Mouse (Mus musculus) embryonic facial prominence, embryonic 10.5 days (tissue): ENCODE measurements around the gene Daam2. TPM values are rescaled to one million over a fixed set of nuclear protein-coding genes. Genes with fewer than 3 reads are reported as not detected.

ENCODE experiments used
- DNase-seq: peaks from one replicate; pipeline ENCODE4 v3.0.0-alpha.2; 2017; ENCODE audit warnings: low spot score
- H3K27ac ChIP-seq: fragments of 300-500 bp; sonication (generic); replicated peaks from 2 replicates; pipeline ENCODE4 v1.5.1; 2016; ENCODE audit warnings: mild to moderate bottlenecking
- H3K27me3 ChIP-seq: fragments of 300-500 bp; sonication (generic); replicated peaks from 2 replicates; pipeline ENCODE4 v1.6.1; 2016; ENCODE audit warnings: low read depth, mild to moderate bottlenecking; ENCODE audit not compliant: poor library complexity, severe bottlenecking
- H3K36me3 ChIP-seq: fragments of 300-500 bp; sonication (generic); replicated peaks from 2 replicates; pipeline ENCODE4 v1.6.1; 2016; ENCODE audit warnings: mild to moderate bottlenecking, moderate library complexity
- H3K4me1 ChIP-seq: fragments of 300-500 bp; sonication (generic); 2 replicates; pipeline ENCODE4 v1.6.1; 2016
- H3K4me3 ChIP-seq: fragments of 300-500 bp; sonication (generic); 2 replicates; pipeline ENCODE4 v1.5.1; 2016; ENCODE audit warnings: mild to moderate bottlenecking, moderate library complexity
- H3K9me3 ChIP-seq: fragments of 300-500 bp; sonication (generic); 2 replicates; pipeline ENCODE4 v1.6.1; 2016; ENCODE audit warnings: mild to moderate bottlenecking
- WGBS: fragments of 180-500 bp; shearing (Covaris S2); methylation state at CpG from one replicate; pipeline ENCODE4 v1.1.7; 2016; 5-methylcytosine and 5-hydroxymethylcytosine counted together
- polyA plus RNA-seq: library from polyadenylated mRNA; unstranded; fragments of >200 nt; fragmentation: Nextera tagmentation; extraction: Ambion mirVana; gene quantifications from 2 replicates; pipeline ENCODE4 v1.2.1, GENCODE M21; 2016

The Daam2 gene
- polyA plus RNA-seq, 1 experiment from 2014 or later, result 6.1 TPM

- no peak overlapping the region for H3K4me3 ChIP-seq
- 0 out of 2 replicates have a peak, but pooled peaks cover 9% of the 10 kb centered on the region for H3K36me3 ChIP-seq
- H3K27me3 ChIP-seq, result no peaks in the 10 kb centered on the region
- WGBS, result 77% methylated on average over 7 of the region's 7 CpGs
- no peak overlapping the region for H3K27ac ChIP-seq
- no peak for DNase-seq
- 0 out of 2 replicates have a peak, but pooled peaks cover 4% of the 10 kb centered on the region for H3K9me3 ChIP-seq
- H3K4me1 ChIP-seq, result peaks cover 11% of the 10 kb centered on the region
Observed at GRCm38 (mm10) chr17:49528503-49529205, 35.5 kb downstream of the Daam2 start.

- H3K4me3 ChIP-seq, result no peak overlapping the region
- peaks cover 15% of the 10 kb centered on the region for H3K4me1 ChIP-seq
- H3K36me3 ChIP-seq, result peaks cover 3% of the 10 kb centered on the region; the same call in 1 of the 2 replicates
- H3K27me3 ChIP-seq, result no peaks in the 10 kb centered on the region
- H3K27ac ChIP-seq, result no peak overlapping the region
- WGBS, result 87% methylated on average over 4 of the region's 4 CpGs
- H3K9me3 ChIP-seq, result 0 out of 2 replicates have a peak, but pooled peaks cover 4% of the 10 kb centered on the region
- no peak for DNase-seq
Observed at GRCm38 (mm10) chr17:49528033-49528432, 36.1 kb downstream of the Daam2 start.

- no peaks in the 10 kb centered on the region; the same call in 1 of the 2 replicates for H3K36me3 ChIP-seq
- no peaks in the 10 kb centered on the region for H3K27me3 ChIP-seq
- 0 out of 2 replicates have a peak, but pooled peaks cover 4% of the 10 kb centered on the region for H3K9me3 ChIP-seq
- no peak overlapping the region for H3K4me3 ChIP-seq
- WGBS, result 82% methylated on average over 5 of the region's 5 CpGs
- DNase-seq, result no peak
- peaks cover 26% of the 10 kb centered on the region for H3K4me1 ChIP-seq
- H3K27ac ChIP-seq, result no peak overlapping the region
Observed at GRCm38 (mm10) chr17:49526566-49526965, 37.6 kb downstream of the Daam2 start.

- 83% methylated on average over 4 of the region's 4 CpGs for WGBS
Observed at GRCm38 (mm10) chr17:49525911-49526310, 38.2 kb downstream of the Daam2 start.

DNA sequence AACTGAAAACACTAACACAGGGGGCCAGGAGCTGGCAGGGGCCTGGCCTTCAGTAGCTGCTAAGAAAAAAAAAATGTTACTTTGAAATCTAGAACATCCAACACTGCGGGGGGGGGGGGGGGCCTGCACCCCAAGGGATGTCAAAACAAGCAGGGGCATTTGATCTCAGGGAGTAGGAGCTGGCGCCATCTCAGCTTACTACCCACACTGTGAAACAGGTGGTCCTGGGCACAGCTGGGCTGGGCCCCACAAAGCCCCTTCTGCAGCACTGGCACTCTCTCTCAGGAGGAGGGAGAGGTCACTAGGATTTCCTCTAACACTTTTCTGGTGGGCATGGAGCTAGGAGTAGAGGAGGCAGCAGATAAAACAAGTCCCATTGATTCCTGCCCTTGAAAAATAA is 39.6 kb downstream of the Daam2 start:
- Histone ChIP-seq H3K27ac (no peak overlapping the region), H3K9me3 (no peaks in the 10 kb centered on the region), H3K4me3 (no peak overlapping the region), H3K4me1 (peaks cover 36% of the 10 kb centered on the region), H3K36me3 (no peaks in the 10 kb centered on the region; the same call in 1 of the 2 replicates), H3K27me3 (no peaks in the 10 kb centered on the region)
- WGBS, result 19% methylated on average over 2 of the region's 2 CpGs
- DNase-seq, result no peak

More at GRCm38 (mm10) chr17:49525911-49526310, 38.2 kb downstream of the Daam2 start:
- H3K27me3 ChIP-seq, result no peaks in the 10 kb centered on the region
- H3K36me3 ChIP-seq, result no peaks in the 10 kb centered on the region; the same call in 1 of the 2 replicates
- DNase-seq, result no peak
- peaks cover 26% of the 10 kb centered on the region for H3K4me1 ChIP-seq
- H3K9me3 ChIP-seq, result 0 out of 2 replicates have a peak, but pooled peaks cover 4% of the 10 kb centered on the region
- H3K4me3 ChIP-seq, result no peak overlapping the region
- no peak overlapping the region for H3K27ac ChIP-seq

DNA sequence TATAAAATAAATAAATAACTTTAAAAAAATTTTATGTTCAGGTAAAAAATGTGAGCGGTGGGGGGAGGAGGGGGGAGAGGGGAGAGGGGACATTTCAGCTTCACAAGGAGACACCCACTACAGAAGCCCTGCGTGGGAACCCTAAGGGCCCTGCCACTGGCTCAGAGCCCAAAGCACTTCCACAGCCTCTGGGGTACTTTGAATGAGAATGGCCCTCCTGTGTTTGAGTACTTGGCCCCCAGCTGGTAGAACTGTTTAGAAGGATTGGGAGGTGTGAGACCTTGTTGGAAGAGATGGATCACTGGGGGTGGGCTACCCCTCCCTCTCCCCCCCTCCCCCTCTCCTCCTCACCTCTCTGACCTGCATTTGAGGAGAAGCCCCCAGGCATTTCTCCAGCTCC is 41.7 kb downstream of the Daam2 start:
- Histone ChIP-seq H3K4me3 (no peak overlapping the region), H3K36me3 (no peaks in the 10 kb centered on the region; the same call in 1 of the 2 replicates), H3K27ac (no peak overlapping the region), H3K4me1 (peaks cover 36% of the 10 kb centered on the region), H3K9me3 (no peaks in the 10 kb centered on the region), H3K27me3 (no peaks in the 10 kb centered on the region)
- DNase-seq, result no peak
- WGBS, result 32% methylated on average over 2 of the region's 2 CpGs

- no peaks in the 10 kb centered on the region; the same call in 1 of the 2 replicates for H3K36me3 ChIP-seq
- H3K4me1 ChIP-seq, result peaks cover 36% of the 10 kb centered on the region
- H3K9me3 ChIP-seq, result no peaks in the 10 kb centered on the region
- H3K4me3 ChIP-seq, result no peak overlapping the region
- H3K27me3 ChIP-seq, result no peaks in the 10 kb centered on the region
- H3K27ac ChIP-seq, result no peak overlapping the region
- no peak for DNase-seq
- WGBS, result 54% methylated on average over 7 of the region's 7 CpGs
Observed at GRCm38 (mm10) chr17:49522002-49522401, 42.1 kb downstream of the Daam2 start.

DNA sequence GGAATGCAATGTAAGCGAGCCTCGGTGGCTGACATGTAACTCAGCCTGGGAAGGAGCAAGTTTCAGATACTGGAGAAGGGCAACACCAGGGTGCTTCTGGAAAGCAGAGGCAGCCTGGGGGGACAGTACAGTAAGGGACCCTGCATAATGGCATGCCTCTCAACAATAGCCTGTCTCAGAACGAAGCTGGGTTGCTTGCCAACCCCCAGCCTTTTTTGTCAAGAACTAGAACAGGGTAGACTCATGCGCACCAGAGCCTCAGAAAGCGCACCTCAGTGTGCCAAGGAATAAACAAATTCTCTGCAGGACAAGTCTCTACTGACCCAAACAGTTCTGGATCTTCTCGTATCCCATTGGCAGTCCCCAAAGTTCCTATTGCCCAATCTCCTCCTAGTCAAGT is 43.5 kb downstream of the Daam2 start:
- Histone ChIP-seq H3K4me1 (peaks cover 42% of the 10 kb centered on the region), H3K4me3 (no peak overlapping the region), H3K9me3 (no peaks in the 10 kb centered on the region), H3K27me3 (no peaks in the 10 kb centered on the region), H3K27ac (no peak overlapping the region), H3K36me3 (no peaks in the 10 kb centered on the region; the same call in 1 of the 2 replicates)
- WGBS, result 78% methylated on average over 6 of the region's 6 CpGs
- DNase-seq, result no peak

- H3K36me3 ChIP-seq, result no peaks in the 10 kb centered on the region; the same call in 1 of the 2 replicates
- 0 out of 2 replicates have a peak overlapping the region, but pooled peaks have one; percentile 16 for H3K27ac ChIP-seq
- H3K27me3 ChIP-seq, result no peaks in the 10 kb centered on the region
- no peak for DNase-seq
- peaks cover 44% of the 10 kb centered on the region for H3K4me1 ChIP-seq
- H3K4me3 ChIP-seq, result no peak overlapping the region
- no peaks in the 10 kb centered on the region for H3K9me3 ChIP-seq
- WGBS, result 66% methylated on average over 7 of the region's 7 CpGs
Observed at GRCm38 (mm10) chr17:49519576-49520247, 44.4 kb downstream of the Daam2 start.

- Histone ChIP-seq H3K9me3 (no peaks in the 10 kb centered on the region), H3K27me3 (no peaks in the 10 kb centered on the region), H3K36me3 (no peaks in the 10 kb centered on the region), H3K4me3 (no peak overlapping the region), H3K4me1 (peaks cover 22% of the 10 kb centered on the region), H3K27ac (no peak overlapping the region)
- WGBS, result 69% methylated on average over 3 of the region's 3 CpGs
- no peak for DNase-seq
Observed at GRCm38 (mm10) chr17:49517091-49517490, 47.1 kb downstream of the Daam2 start.

DNA sequence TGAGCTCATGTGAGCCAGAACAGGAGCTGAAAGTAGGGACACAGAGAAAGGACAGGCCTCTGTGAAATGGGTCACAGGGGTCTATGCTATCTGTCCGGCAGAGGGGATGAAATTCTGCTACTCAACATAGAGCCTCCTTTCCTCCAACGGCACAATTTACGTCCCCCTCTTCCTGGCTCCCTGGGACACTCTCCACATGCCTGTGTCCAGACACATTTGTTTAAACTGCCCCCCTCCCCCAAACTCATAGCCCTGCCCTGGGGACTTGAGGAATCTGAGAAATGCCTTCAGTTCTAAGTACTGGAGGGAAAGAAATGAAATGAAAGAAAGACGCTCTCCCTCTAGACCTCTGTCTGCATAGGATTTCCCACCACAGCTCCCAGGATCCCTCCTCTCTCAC is 48.5 kb downstream of the Daam2 start:
- Histone ChIP-seq H3K9me3 (no peaks in the 10 kb centered on the region), H3K36me3 (no peaks in the 10 kb centered on the region), H3K27ac (no peak overlapping the region), H3K4me3 (no peak overlapping the region), H3K27me3 (no peaks in the 10 kb centered on the region), H3K4me1 (peaks cover 20% of the 10 kb centered on the region)
- peak; percentile 21 for DNase-seq
- 40% methylated on average over 4 of the region's 4 CpGs for WGBS

DNA sequence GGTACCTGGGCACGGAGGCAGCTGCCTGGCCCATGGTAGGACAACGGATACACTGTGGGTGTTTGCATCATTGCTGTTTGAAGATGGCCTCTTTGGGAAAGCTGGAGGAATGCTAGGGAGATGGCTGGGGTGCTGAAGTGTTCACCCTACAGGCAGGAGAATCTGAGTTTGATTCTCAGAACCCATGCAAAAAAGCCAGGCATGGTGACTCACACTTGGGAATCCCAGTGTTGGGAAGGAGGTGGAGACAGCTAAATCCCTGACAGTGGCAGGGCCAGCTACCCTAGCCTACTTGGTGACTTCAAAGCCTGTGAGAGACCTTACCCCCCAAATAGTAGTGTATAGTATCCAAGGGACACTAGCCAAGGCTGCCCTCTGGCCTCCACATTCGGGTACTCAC is 49.0 kb downstream of the Daam2 start:
- H3K27ac ChIP-seq, result no peak overlapping the region
- H3K27me3 ChIP-seq, result no peaks in the 10 kb centered on the region
- H3K9me3 ChIP-seq, result no peaks in the 10 kb centered on the region
- H3K4me1 ChIP-seq, result peaks cover 16% of the 10 kb centered on the region
- 91% methylated on average over 3 of the region's 3 CpGs for WGBS
- no peak overlapping the region for H3K4me3 ChIP-seq
- no peak for DNase-seq
- no peaks in the 10 kb centered on the region for H3K36me3 ChIP-seq

- 80% methylated on average over 5 of the region's 5 CpGs for whole genome bisulfite sequencing
- Histone ChIP-seq H3K4me3 (no peak overlapping the region), H3K36me3 (no peaks in the 10 kb centered on the region), H3K4me1 (peaks cover 10% of the 10 kb centered on the region), H3K9me3 (no peaks in the 10 kb centered on the region), H3K27ac (no peak overlapping the region), H3K27me3 (no peaks in the 10 kb centered on the region)
- DNase-seq, result no peak
Observed at GRCm38 (mm10) chr17:49512671-49513085, 51.5 kb downstream of the Daam2 start.
